Mouse (Mus musculus): ENCODE measurements around the gene Gm128.

- TF ChIP-seq POLR2A (IDR thresholded peaks at IDR 0.05; ENCODE audit: extremely low read depth, insufficient read depth, low read length), result no peak
- no peak for TF ChIP-seq CTCF (IDR thresholded peaks at IDR 0.05; ENCODE audit: extremely low read depth, insufficient read depth, low read length)
Observed at GRCm38 (mm10) chr3:95210585-95210984, 30.8 kb downstream of the Gm128 start.
